Mouse (Mus musculus): ENCODE data around the gene 1700016C15Rik.

DNA sequence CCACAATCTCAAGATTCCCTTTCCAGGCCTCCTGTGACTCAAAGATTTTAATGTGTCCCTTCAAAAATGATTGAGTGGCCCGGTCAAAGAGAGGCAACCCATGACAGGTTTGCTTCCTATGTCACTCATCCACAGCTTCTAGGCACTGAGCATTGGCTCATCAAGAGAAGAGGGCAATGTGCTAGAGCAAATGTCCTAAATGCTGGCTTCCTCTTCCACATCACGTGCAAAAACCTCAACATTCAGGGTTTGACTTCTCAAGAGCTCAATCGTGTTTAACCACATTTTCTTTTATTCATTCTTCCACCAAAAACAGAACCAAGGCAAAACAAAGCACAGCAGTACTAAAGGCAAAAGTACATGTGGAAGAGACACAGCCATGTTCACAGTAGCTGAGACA, 2.4 kb downstream of the 1700016C15Rik start:
- TF ChIP-seq POLR2A (IDR thresholded peaks at IDR 0.05; ENCODE audit: control insufficient read depth, extremely low read depth, insufficient read depth, low read length, poor library complexity) (no peak), CTCF (IDR thresholded peaks at IDR 0.05; ENCODE audit: borderline replicate concordance, control insufficient read depth, extremely low read depth, insufficient read depth, low read length, poor library complexity) (no peak)
